Mouse (Mus musculus) cerebellum, adult 11 months (tissue): ENCODE data around the gene Cdc14b.
A peak's percentile ranks its signal among the peaks of the same experiment; 100 is the strongest.

Experiments used
- DNase-seq: peaks from one replicate; pipeline ENCODE4 v3.0.0; 2022

The Cdc14b gene

GRCm38 (mm10) chr13:64235777-64236176 lies 39.3 kb downstream of the Cdc14b start:
- DNase-seq: no peak

- no peak for DNase-seq
These were observed 39.9 kb downstream of the Cdc14b start for GRCm38 (mm10) chr13:64235062-64235715.

DNA sequence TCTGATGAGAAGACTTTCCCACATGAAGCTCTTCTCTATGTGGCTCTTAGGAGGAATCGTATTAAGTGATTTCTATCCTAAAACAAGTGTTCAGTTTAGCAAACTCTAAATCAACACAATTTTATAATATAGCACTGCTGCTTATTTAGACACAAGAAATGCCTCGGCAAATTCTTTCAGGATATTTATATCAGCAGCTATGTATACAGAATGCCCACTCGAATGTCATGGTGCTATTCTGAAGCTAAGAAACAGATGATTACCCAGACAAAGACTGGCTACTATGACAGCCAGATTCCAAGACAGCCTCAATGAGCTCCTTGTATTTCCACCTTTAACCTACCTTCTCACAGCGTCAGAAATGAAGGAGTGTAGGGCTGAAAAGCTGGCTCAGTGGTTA lies 42.0 kb downstream of the Cdc14b start:
- no peak for DNase-seq

- DNase-seq: no peak
These were observed 48.4 kb downstream of the Cdc14b start for GRCm38 (mm10) chr13:64226725-64227124.

DNA sequence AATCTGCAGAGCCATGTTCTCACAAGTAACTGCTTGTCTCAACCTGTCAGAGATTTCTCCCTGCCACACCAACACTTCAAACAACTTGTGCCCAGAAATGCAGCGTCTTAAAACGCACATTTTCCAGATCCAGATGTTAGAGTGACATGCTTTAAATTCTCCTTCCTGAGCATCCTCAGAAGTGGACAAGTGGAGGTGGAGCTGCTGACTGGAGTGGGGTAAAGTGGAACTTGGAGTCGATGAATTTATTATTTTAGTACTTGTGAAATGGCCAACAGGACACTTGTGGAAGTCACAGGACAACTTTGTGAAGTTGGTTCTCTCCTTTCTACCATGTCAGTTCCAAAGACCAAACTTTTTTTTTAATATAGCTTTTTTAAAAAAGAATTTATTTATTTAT lies 49.4 kb downstream of the Cdc14b start:
- no peak for DNase-seq

GRCm38 (mm10) chr13:64214891-64215290 lies 60.2 kb downstream of the Cdc14b start:
- no peak for DNase-seq

DNA sequence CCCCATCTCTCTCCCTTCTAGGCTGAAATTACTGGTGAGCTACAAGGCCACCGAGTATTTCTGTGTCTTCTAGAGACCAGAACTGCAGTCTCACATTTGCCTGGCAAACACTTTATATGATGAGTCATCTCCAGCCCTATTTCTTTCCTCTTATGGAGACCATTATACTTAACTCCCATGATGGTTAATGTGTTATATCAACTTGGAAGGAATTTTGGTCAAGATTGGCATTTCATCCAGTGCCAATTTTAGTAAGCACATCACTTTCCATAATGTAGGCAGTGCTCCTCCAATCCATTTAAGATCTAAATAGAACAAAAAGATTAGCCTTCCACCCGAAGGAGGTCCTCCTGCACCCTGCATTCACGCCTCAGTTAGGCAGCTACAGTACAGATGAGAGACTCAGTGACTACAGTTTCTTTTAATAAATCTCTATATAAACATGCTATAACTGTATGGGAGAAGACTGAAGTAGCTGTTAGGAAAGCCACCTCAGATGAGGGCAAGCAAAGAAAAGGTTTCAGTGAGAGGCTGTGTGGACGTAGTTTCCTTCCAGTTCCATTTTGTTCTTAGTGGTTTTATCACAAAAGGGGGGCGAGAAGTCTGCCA lies 63.0 kb downstream of the Cdc14b start:
- no peak for DNase-seq

DNA sequence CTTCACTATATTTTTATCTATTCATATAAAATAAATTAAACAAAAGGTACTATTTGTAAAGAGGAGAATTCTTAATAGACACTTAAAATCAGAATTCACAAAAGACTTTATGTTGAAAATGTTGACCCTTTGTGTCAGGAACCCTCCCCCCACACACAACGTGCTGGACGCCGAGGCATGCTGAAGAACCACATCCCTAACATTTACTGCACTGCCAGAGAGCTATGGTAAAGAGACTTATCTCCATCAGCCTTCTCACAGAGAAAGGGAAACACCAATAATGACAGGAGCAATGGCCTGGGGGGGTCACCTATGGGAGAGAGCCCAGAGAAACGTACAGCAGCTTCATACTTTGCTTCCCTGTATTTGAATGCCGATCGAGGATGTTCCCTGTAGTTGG lies 66.9 kb downstream of the Cdc14b start:
- DNase-seq: no peak

- no peak for DNase-seq
These were observed 69.9 kb downstream of the Cdc14b start for GRCm38 (mm10) chr13:64205186-64205585.

DNA sequence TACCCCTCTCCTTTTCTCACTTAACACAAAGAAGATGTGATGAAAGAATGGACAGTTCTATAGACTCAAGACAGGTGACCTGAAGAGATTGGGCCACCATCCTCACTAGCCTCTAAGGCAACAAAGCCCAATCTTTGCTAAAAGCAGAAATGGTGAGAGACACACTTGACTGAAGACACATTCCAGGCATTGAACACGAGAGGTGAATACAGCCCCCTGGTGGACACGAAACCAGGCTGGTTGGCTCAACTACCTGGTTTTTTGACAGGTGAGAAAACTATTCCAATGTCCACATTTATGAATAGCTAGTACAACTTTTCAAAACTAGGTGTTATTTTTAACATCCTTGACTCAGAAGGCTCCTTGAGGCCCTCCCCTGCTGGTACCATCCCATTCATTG lies 70.4 kb downstream of the Cdc14b start:
- no peak for DNase-seq

DNA sequence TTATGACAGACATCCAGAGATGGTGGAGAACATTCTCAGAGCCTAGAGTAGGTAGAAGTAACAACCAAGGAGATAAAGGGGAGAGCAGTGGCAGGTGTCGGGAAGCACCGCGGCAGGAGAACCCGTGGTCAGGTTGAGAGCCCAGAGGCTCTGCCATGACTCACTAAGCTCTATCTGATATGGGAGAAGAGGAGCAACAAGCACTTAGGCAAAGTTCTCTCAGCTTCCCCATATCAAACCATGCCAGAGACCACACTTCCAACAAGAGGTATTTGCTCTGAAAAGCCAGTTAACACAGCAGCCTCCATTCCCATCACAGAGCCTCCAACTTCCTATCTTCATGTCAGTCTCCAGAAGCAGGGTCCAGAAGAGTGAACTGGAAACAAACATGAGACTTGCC lies 74.2 kb downstream of the Cdc14b start:
- DNase-seq: no peak

- DNase-seq: no peak
These were observed 76.8 kb downstream of the Cdc14b start for GRCm38 (mm10) chr13:64198310-64198709.

- DNase-seq: no peak
These were observed 77.2 kb downstream of the Cdc14b start for GRCm38 (mm10) chr13:64197899-64198298.

- DNase-seq: no peak
These were observed 88.0 kb downstream of the Cdc14b start for GRCm38 (mm10) chr13:64187065-64187464.

- no peak for DNase-seq
These were observed 88.6 kb downstream of the Cdc14b start for GRCm38 (mm10) chr13:64186516-64186915.

DNA sequence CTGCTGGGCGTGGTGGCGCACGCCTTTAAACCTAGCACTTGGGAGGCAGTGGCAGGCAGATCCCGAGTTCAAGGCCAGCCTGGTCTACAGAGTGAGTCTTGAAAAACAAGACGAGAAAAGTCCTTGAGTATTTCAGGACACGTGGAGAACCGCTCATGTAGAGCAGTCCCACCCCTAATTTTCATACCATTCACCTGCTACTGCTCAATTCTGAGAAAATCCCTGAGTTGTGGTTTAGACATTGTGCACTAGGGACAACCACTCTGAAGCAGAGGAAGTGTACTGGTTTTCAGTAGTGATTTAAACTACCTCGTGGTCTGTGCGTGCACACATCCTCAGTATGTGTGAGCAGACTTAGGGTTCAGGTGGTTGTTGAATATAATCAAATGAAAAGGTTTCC lies 89.5 kb downstream of the Cdc14b start:
- no peak for DNase-seq

GRCm38 (mm10) chr13:64185176-64185575 lies 89.9 kb downstream of the Cdc14b start:
- DNase-seq: no peak

GRCm38 (mm10) chr13:64184361-64184760 lies 90.7 kb downstream of the Cdc14b start:
- no peak for DNase-seq

GRCm38 (mm10) chr13:64183583-64183982 lies 91.5 kb downstream of the Cdc14b start:
- no peak for DNase-seq

GRCm38 (mm10) chr13:64182091-64182490 lies 93.0 kb downstream of the Cdc14b start:
- DNase-seq: no peak

DNA sequence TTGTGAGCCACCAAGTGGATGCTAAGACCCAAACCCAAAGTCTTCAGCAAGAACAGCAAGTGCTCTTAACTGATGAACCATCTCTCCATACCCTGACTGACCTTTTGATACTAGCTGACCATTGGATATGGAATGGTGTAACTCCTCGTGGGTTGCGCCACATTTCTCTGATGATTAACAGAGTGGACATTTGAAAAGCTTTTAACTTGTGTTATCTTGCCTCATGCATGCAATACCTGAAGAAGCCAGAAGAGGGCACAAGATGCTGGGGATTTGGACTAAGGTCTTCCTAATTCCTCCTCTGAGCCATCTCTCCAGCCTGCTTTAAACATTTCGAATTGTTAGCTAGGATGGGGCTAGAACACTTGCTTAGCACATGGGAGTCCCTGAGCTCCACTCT lies 94.2 kb downstream of the Cdc14b start:
- peak; percentile 37 for DNase-seq

DNA sequence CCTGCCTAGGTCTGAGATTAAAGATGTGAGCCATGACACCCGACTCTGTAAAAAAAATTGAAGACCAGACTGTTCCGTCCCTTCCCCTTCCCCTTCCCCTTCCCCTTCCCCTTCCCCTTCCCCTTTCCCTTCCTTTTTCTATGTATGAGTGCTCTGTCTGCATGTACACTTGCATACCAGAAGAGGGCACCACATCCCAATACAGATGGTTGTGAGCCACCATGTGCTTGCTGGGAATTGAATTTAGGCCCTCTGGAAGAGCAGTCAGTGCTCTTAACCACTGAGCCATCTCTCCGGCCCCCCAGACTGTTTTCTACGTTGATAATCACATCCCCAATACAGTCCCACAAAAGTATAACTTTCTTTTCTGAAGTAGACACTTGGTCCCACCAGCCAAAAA lies 94.8 kb downstream of the Cdc14b start:
- DNase-seq: no peak

- DNase-seq: no peak
These were observed 96.1 kb downstream of the Cdc14b start for GRCm38 (mm10) chr13:64178746-64179652.

DNA sequence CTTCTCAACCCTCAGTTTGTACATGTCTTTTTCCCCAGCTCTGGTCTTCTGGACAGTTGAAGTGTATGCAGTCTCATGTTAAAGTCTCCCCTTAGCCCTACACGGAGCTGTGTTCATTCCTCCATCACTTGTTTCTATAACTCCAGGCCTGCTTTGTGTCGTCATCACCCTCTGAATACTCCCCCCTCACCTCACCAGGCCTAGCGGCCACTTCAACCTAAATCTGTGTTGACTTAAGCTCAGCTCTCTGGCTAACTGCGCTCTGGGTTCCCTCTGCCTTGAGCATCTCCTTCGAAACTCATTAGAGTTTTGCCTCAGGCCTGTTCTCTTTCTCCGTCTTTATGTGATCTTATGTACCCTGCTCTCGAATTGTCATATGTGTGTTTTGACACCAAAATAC lies 97.1 kb downstream of the Cdc14b start:
- DNase-seq: no peak
